Mouse (Mus musculus): ENCODE results near the gene AY358078.

GRCm38 (mm10) chr14:51870756-51871155 is 70.9 kb downstream of the AY358078 start:
- no peak for TF ChIP-seq GATA1 (IDR thresholded peaks at IDR 0.05; ENCODE audit: low read length)
- TF ChIP-seq TAL1 (IDR thresholded peaks at IDR 0.05; ENCODE audit: low read length), result no peak

Measured in erythroblast, embryonic 14.5 days (primary cell).